Mouse (Mus musculus): ENCODE data around the gene Rai1. TPM values are rescaled to one million over a fixed set of nuclear protein-coding genes. Genes with fewer than 3 reads are reported as not detected.

Gene Rai1
- polyA plus RNA-seq, 1 experiment from 2014 or later, result 22.2 TPM

- H3K9me3 ChIP-seq (replicated peaks), result no peaks in the 10 kb centered on the region
- H3K27me3 ChIP-seq, result no peaks in the 10 kb centered on the region
- no peak overlapping the region for H3K9ac ChIP-seq
- peaks cover 34% of the 10 kb centered on the region for H3K4me1 ChIP-seq
- WGBS, result 64% methylated on average over 1 of the region's 1 CpGs
- ATAC-seq (ENCODE audit: insufficient number of reproducible peaks, low FRiP score, low TSS enrichment, low read depth), result no peak
- no peaks in the 10 kb centered on the region for H3K36me3 ChIP-seq
- H3K4me3 ChIP-seq (replicated peaks), result no peak overlapping the region
- H3K27ac ChIP-seq (replicated peaks), result no peak overlapping the region
- H3K4me2 ChIP-seq (replicated peaks), result no peak overlapping the region
These were observed 27.2 kb downstream of the Rai1 start for GRCm38 (mm10) chr11:60132061-60132460.

GRCm38 (mm10) chr11:60136491-60136890, 31.7 kb downstream of the Rai1 start:
- Histone ChIP-seq H3K36me3 (no peaks in the 10 kb centered on the region), H3K4me2 (replicated peaks) (no peak overlapping the region), H3K4me1 (peaks cover 41% of the 10 kb centered on the region), H3K27ac (replicated peaks) (no peak overlapping the region), H3K4me3 (replicated peaks) (no peak overlapping the region), H3K9ac (no peak overlapping the region), H3K9me3 (replicated peaks) (no peaks in the 10 kb centered on the region), H3K27me3 (no peaks in the 10 kb centered on the region)
- no peak for ATAC-seq (ENCODE audit: insufficient number of reproducible peaks, low FRiP score, low TSS enrichment, low read depth)
- WGBS, result 84% methylated on average over 1 of the region's 1 CpGs

GRCm38 (mm10) chr11:60137170-60137569, 32.4 kb downstream of the Rai1 start:
- Histone ChIP-seq H3K9ac (no peak overlapping the region), H3K27ac (replicated peaks) (no peak overlapping the region), H3K4me2 (replicated peaks) (no peak overlapping the region), H3K36me3 (no peaks in the 10 kb centered on the region), H3K4me1 (peaks cover 48% of the 10 kb centered on the region), H3K27me3 (no peaks in the 10 kb centered on the region), H3K4me3 (replicated peaks) (no peak overlapping the region), H3K9me3 (replicated peaks) (no peaks in the 10 kb centered on the region)
- no peak for ATAC-seq (ENCODE audit: insufficient number of reproducible peaks, low FRiP score, low TSS enrichment, low read depth)

- H3K9ac ChIP-seq, result peak overlapping the region; percentile 37
- 4% methylated on average over 24 of the region's 24 CpGs for WGBS
- H3K36me3 ChIP-seq, result peaks cover under 1% of the 10 kb centered on the region; the same call in 1 of the 2 replicates
- H3K4me1 ChIP-seq, result peaks cover 37% of the 10 kb centered on the region
- ATAC-seq (ENCODE audit: insufficient number of reproducible peaks, low FRiP score, low TSS enrichment, low read depth), result peak; percentile 11; the same call in 1 of the 2 replicates
- H3K9me3 ChIP-seq (replicated peaks), result no peaks in the 10 kb centered on the region
- H3K27ac ChIP-seq (replicated peaks), result no peak overlapping the region; the same call in 1 of the 2 replicates
- peak overlapping the region; percentile 71 for H3K4me3 ChIP-seq (replicated peaks)
- H3K4me2 ChIP-seq (replicated peaks), result peak overlapping the region; percentile 95
- no peaks in the 10 kb centered on the region for H3K27me3 ChIP-seq
These were observed 34.4 kb downstream of the Rai1 start for GRCm38 (mm10) chr11:60139141-60139733.

- under 1% methylated on average over 65 of the region's 66 CpGs for WGBS
- Histone ChIP-seq H3K4me2 (replicated peaks) (peak overlapping the region; percentile 95), H3K9ac (peak overlapping the region; percentile 37), H3K27ac (replicated peaks) (peak overlapping the region; percentile 76), H3K4me3 (replicated peaks) (peak overlapping the region; percentile 71), H3K36me3 (peaks cover 5% of the 10 kb centered on the region; the same call in 1 of the 2 replicates), H3K4me1 (peaks cover 35% of the 10 kb centered on the region), H3K9me3 (replicated peaks) (no peaks in the 10 kb centered on the region), H3K27me3 (no peaks in the 10 kb centered on the region)
- ATAC-seq (ENCODE audit: insufficient number of reproducible peaks, low FRiP score, low TSS enrichment, low read depth), result peak; percentile 74
These were observed 35.0 kb downstream of the Rai1 start for GRCm38 (mm10) chr11:60139734-60140371.

GRCm38 (mm10) chr11:60140586-60141284, 35.9 kb downstream of the Rai1 start:
- H3K4me1 ChIP-seq, result peaks cover 35% of the 10 kb centered on the region
- no peak for ATAC-seq (ENCODE audit: insufficient number of reproducible peaks, low FRiP score, low TSS enrichment, low read depth)
- 7% methylated on average over 32 of the region's 32 CpGs for WGBS
- H3K4me3 ChIP-seq (replicated peaks), result peak overlapping the region; percentile 71
- H3K27me3 ChIP-seq, result no peaks in the 10 kb centered on the region
- no peaks in the 10 kb centered on the region for H3K9me3 ChIP-seq (replicated peaks)
- H3K9ac ChIP-seq, result peak overlapping the region; percentile 37; the same call in 1 of the 2 replicates
- no peak overlapping the region for H3K27ac ChIP-seq (replicated peaks)
- H3K4me2 ChIP-seq (replicated peaks), result peak overlapping the region; percentile 95
- H3K36me3 ChIP-seq, result peaks cover 10% of the 10 kb centered on the region

- Histone ChIP-seq H3K4me1 (peaks cover 35% of the 10 kb centered on the region), H3K36me3 (peaks cover 15% of the 10 kb centered on the region), H3K9me3 (replicated peaks) (no peaks in the 10 kb centered on the region), H3K27ac (replicated peaks) (no peak overlapping the region), H3K9ac (no peak overlapping the region), H3K4me2 (replicated peaks) (peak overlapping the region; percentile 95), H3K4me3 (replicated peaks) (peak overlapping the region; percentile 25), H3K27me3 (no peaks in the 10 kb centered on the region)
- no peak for ATAC-seq (ENCODE audit: insufficient number of reproducible peaks, low FRiP score, low TSS enrichment, low read depth)
- WGBS, result 23% methylated on average over 7 of the region's 7 CpGs
These were observed 36.4 kb downstream of the Rai1 start for GRCm38 (mm10) chr11:60141285-60141608.

GRCm38 (mm10) chr11:60143086-60143485, 38.3 kb downstream of the Rai1 start:
- no peak overlapping the region for H3K4me3 ChIP-seq (replicated peaks)
- peaks cover 19% of the 10 kb centered on the region for H3K36me3 ChIP-seq
- no peak overlapping the region for H3K9ac ChIP-seq
- no peak overlapping the region for H3K27ac ChIP-seq (replicated peaks)
- WGBS, result 72% methylated on average over 4 of the region's 4 CpGs
- H3K4me1 ChIP-seq, result peaks cover 35% of the 10 kb centered on the region
- H3K27me3 ChIP-seq, result no peaks in the 10 kb centered on the region
- no peaks in the 10 kb centered on the region for H3K9me3 ChIP-seq (replicated peaks)
- no peak overlapping the region for H3K4me2 ChIP-seq (replicated peaks)
- no peak for ATAC-seq (ENCODE audit: insufficient number of reproducible peaks, low FRiP score, low TSS enrichment, low read depth)

GRCm38 (mm10) chr11:60146170-60146569, 41.4 kb downstream of the Rai1 start:
- Histone ChIP-seq H3K27me3 (no peaks in the 10 kb centered on the region), H3K4me2 (replicated peaks) (no peak overlapping the region), H3K4me1 (peaks cover 18% of the 10 kb centered on the region), H3K9ac (no peak overlapping the region), H3K9me3 (replicated peaks) (no peaks in the 10 kb centered on the region), H3K36me3 (peaks cover 19% of the 10 kb centered on the region), H3K4me3 (replicated peaks) (no peak overlapping the region), H3K27ac (replicated peaks) (no peak overlapping the region)
- no peak for ATAC-seq (ENCODE audit: insufficient number of reproducible peaks, low FRiP score, low TSS enrichment, low read depth)
- 84% methylated on average over 4 of the region's 4 CpGs for WGBS

GRCm38 (mm10) chr11:60148591-60148990, 43.8 kb downstream of the Rai1 start:
- H3K27me3 ChIP-seq, result no peaks in the 10 kb centered on the region
- H3K36me3 ChIP-seq, result peaks cover 19% of the 10 kb centered on the region
- no peak overlapping the region for H3K27ac ChIP-seq (replicated peaks)
- H3K4me1 ChIP-seq, result peaks cover 8% of the 10 kb centered on the region
- H3K9me3 ChIP-seq (replicated peaks), result no peaks in the 10 kb centered on the region
- no peak overlapping the region for H3K9ac ChIP-seq
- H3K4me3 ChIP-seq (replicated peaks), result no peak overlapping the region
- no peak for ATAC-seq (ENCODE audit: insufficient number of reproducible peaks, low FRiP score, low TSS enrichment, low read depth)
- WGBS, result 75% methylated on average over 5 of the region's 5 CpGs
- H3K4me2 ChIP-seq (replicated peaks), result no peak overlapping the region

- no peaks in the 10 kb centered on the region for H3K9me3 ChIP-seq (replicated peaks)
- peaks cover 9% of the 10 kb centered on the region for H3K4me1 ChIP-seq
- no peak overlapping the region for H3K27ac ChIP-seq (replicated peaks)
- no peak overlapping the region for H3K4me2 ChIP-seq (replicated peaks)
- H3K4me3 ChIP-seq (replicated peaks), result no peak overlapping the region
- no peak overlapping the region for H3K9ac ChIP-seq
- 67% methylated on average over 3 of the region's 3 CpGs for WGBS
- no peaks in the 10 kb centered on the region for H3K27me3 ChIP-seq
- ATAC-seq (ENCODE audit: insufficient number of reproducible peaks, low FRiP score, low TSS enrichment, low read depth), result no peak
- H3K36me3 ChIP-seq, result peaks cover 19% of the 10 kb centered on the region
These were observed 44.3 kb downstream of the Rai1 start for GRCm38 (mm10) chr11:60149086-60149485.

Data from embryonic facial prominence, embryonic 15.5 days (tissue).